Mouse (Mus musculus): ENCODE data around the gene Endou. TPM values are rescaled to one million over a fixed set of nuclear protein-coding genes. Genes with fewer than 3 reads are reported as not detected.

The Endou gene
- total RNA-seq (2021), result 1 to 10 TPM; 2.8 to 2.9 TPM

GRCm38 (mm10) chr15:97731111-97731510 is at the start of gene Endou:
Gene Endou (minus strand): TSS chr15:97731339.
- intact Hi-C loops (cut with DNase I), result no loop called here
- no peak for DNase-seq (ENCODE audit: low spot score in 2 of 2)

- DNase-seq (ENCODE audit: low spot score in 2 of 2), result no peak
- intact Hi-C loops (cut with DNase I), result loop anchor here (5.0 kb wide), 2 partner anchors 67 to 172 kb away; no protein-coding TSS in a partner anchor
Observed at GRCm38 (mm10) chr15:97780611-97781031, 49.5 kb upstream of the Endou start.

- intact Hi-C loops (cut with DNase I), result no loop called here
- no peak for DNase-seq (ENCODE audit: low spot score in 2 of 2)
Observed at GRCm38 (mm10) chr15:97779576-97779975, 48.4 kb upstream of the Endou start.

GRCm38 (mm10) chr15:97778311-97779098 is 47.4 kb upstream of the Endou start, which contains the start of gene Slc48a1:
Gene Slc48a1 (plus strand): TSS chr15:97778520.
- no peak for DNase-seq (ENCODE audit: low spot score in 2 of 2)
- intact Hi-C loops (cut with DNase I), result no loop called here

- DNase-seq (ENCODE audit: low spot score in 2 of 2), result no peak
- intact Hi-C loops (cut with DNase I), result loop anchor here (1.0 kb wide), 1 partner anchor 60 kb away; no protein-coding TSS in a partner anchor
Observed at GRCm38 (mm10) chr15:97776919-97777318, 45.8 kb upstream of the Endou start.

GRCm38 (mm10) chr15:97776514-97776913 is 45.4 kb upstream of the Endou start:
- peak; percentile 64 to 65 for DNase-seq (ENCODE audit: low spot score in 2 of 2)
- intact Hi-C loops (cut with DNase I), result loop anchor here (1.0 kb wide), 1 partner anchor 59 kb away; no protein-coding TSS in a partner anchor

GRCm38 (mm10) chr15:97773961-97774370 is 42.8 kb upstream of the Endou start:
- intact Hi-C loops (cut with DNase I), result no loop called here
- DNase-seq (ENCODE audit: low spot score in 2 of 2), result no peak

- no peak for DNase-seq (ENCODE audit: low spot score in 2 of 2)
- intact Hi-C loops (cut with DNase I), result no loop called here
Observed at GRCm38 (mm10) chr15:97773108-97773507, 42.0 kb upstream of the Endou start.

GRCm38 (mm10) chr15:97770280-97770679 is 39.1 kb upstream of the Endou start:
- intact Hi-C loops (cut with DNase I), result no loop called here
- no peak for DNase-seq (ENCODE audit: low spot score in 2 of 2)

GRCm38 (mm10) chr15:97768192-97768591 is 37.1 kb upstream of the Endou start:
- no peak for DNase-seq (ENCODE audit: low spot score in 2 of 2)
- intact Hi-C loops (cut with DNase I), result no loop called here

- peak; percentile 71 to 74 for DNase-seq (ENCODE audit: low spot score in 2 of 2)
- intact Hi-C loops (cut with DNase I), result loop anchor here (2.0 kb wide), 2 partner anchors 17 to 39 kb away; no protein-coding TSS in a partner anchor
Observed at GRCm38 (mm10) chr15:97767280-97768186, 36.4 kb upstream of the Endou start, which contains the start of gene Rapgef3. Gene Rapgef3 (minus strand): TSS chr15:97767972.

- intact Hi-C loops (cut with DNase I), result loop anchor here (2.0 kb wide), 2 partner anchors 16 to 38 kb away; no protein-coding TSS in a partner anchor
- no peak for DNase-seq (ENCODE audit: low spot score in 2 of 2)
Observed at GRCm38 (mm10) chr15:97766594-97767279, 35.6 kb upstream of the Endou start.

GRCm38 (mm10) chr15:97766194-97766593 is 35.1 kb upstream of the Endou start:
- no peak for DNase-seq (ENCODE audit: low spot score in 2 of 2)
- intact Hi-C loops (cut with DNase I), result loop anchor here (2.0 kb wide), 2 partner anchors 15 to 37 kb away; no protein-coding TSS in a partner anchor

GRCm38 (mm10) chr15:97765090-97765794 is 34.1 kb upstream of the Endou start:
- intact Hi-C loops (cut with DNase I), result no loop called here
- DNase-seq (ENCODE audit: low spot score in 2 of 2), result no peak

- intact Hi-C loops (cut with DNase I), result no loop called here
Observed at GRCm38 (mm10) chr15:97764532-97764931, 33.4 kb upstream of the Endou start.

GRCm38 (mm10) chr15:97763256-97764049 is 32.3 kb upstream of the Endou start:
- intact Hi-C loops (cut with DNase I), result no loop called here
- no peak for DNase-seq (ENCODE audit: low spot score in 2 of 2)

More at GRCm38 (mm10) chr15:97764532-97764931, 33.4 kb upstream of the Endou start:
- no peak for DNase-seq (ENCODE audit: low spot score in 2 of 2)

GRCm38 (mm10) chr15:97762733-97763132 is 31.6 kb upstream of the Endou start:
- intact Hi-C loops (cut with DNase I), result no loop called here
- DNase-seq (ENCODE audit: low spot score in 2 of 2), result no peak

- intact Hi-C loops (cut with DNase I), result no loop called here
- DNase-seq (ENCODE audit: low spot score in 2 of 2), result no peak
Observed at GRCm38 (mm10) chr15:97761438-97761837, 30.3 kb upstream of the Endou start.

Data from left cerebral cortex, postnatal 36 days (tissue).